Mouse (Mus musculus) midbrain, embryonic 16.5 days (tissue): ENCODE measurements around the gene Ddah1. TPM values are rescaled to one million over a fixed set of nuclear protein-coding genes. Genes with fewer than 3 reads are reported as not detected.
A peak's percentile ranks its signal among the peaks of the same experiment; 100 is the strongest.

ENCODE experiments used
- ATAC-seq: fragments of 200-750 bp; cut with Nextera tagmentation; 2 replicates; pipeline ENCODE4 v1.8.0; 2017; ENCODE audit warnings: moderate TSS enrichment
- H3K27ac ChIP-seq: fragments of 300-500 bp; sonication (generic); 2 replicates; pipeline ENCODE4 v1.5.1; 2014; ENCODE audit warnings: mild to moderate bottlenecking, low read length, mixed read lengths
- H3K27me3 ChIP-seq: fragments of 300-500 bp; sonication (generic); 2 replicates; pipeline ENCODE4 v1.6.1; 2014; ENCODE audit warnings: low read depth, low read length, mixed read lengths; ENCODE audit not compliant: control insufficient read depth, insufficient read depth
- H3K36me3 ChIP-seq: fragments of 300-500 bp; sonication (generic); 2 replicates; pipeline ENCODE4 v1.6.1; 2014; ENCODE audit warnings: mild to moderate bottlenecking, low read length, moderate library complexity, mixed read lengths; ENCODE audit not compliant: control insufficient read depth, insufficient read depth
- H3K4me1 ChIP-seq: fragments of 300-500 bp; sonication (generic); 2 replicates; pipeline ENCODE4 v1.6.1; 2014; ENCODE audit warnings: mild to moderate bottlenecking, low read length, mixed read lengths; ENCODE audit not compliant: control insufficient read depth, insufficient read depth
- H3K4me2 ChIP-seq: fragments of 300-500 bp; sonication (generic); 2 replicates; pipeline ENCODE4 v1.6.1; 2014; ENCODE audit warnings: mild to moderate bottlenecking, low read length, mixed read lengths
- H3K4me3 ChIP-seq: fragments of 300-500 bp; sonication (generic); 2 replicates; pipeline ENCODE4 v1.5.1; 2014; ENCODE audit warnings: low read depth, mild to moderate bottlenecking, low read length, moderate library complexity, mixed read lengths
- H3K9ac ChIP-seq: fragments of 300-500 bp; sonication (generic); 2 replicates; pipeline ENCODE4 v1.6.1; 2014; ENCODE audit warnings: low read depth, low read length, mixed read lengths
- H3K9me3 ChIP-seq: fragments of 300-500 bp; sonication (generic); replicated peaks from 2 replicates; pipeline ENCODE4 v1.6.1; 2014; ENCODE audit warnings: mild to moderate bottlenecking, low read length, mixed read lengths; ENCODE audit not compliant: control insufficient read depth, poor library complexity, severe bottlenecking
- WGBS: fragments of 180-500 bp; shearing (Covaris S2); extraction: QIAGEN DNeasy Blood & Tissue Kit; methylation state at CpG from one replicate; pipeline ENCODE4 v1.1.7; 2014; 5-methylcytosine and 5-hydroxymethylcytosine counted together
- polyA plus RNA-seq: library from polyadenylated mRNA; unstranded; fragments of >200 nt; fragmentation: Nextera tagmentation; extraction: Ambion mirVana; gene quantifications from 2 replicates; pipeline ENCODE4 v1.2.1, GENCODE M21; 2015

Ddah1 gene
- polyA plus RNA-seq, 1 experiment from 2014 or later, result 166 TPM

DNA sequence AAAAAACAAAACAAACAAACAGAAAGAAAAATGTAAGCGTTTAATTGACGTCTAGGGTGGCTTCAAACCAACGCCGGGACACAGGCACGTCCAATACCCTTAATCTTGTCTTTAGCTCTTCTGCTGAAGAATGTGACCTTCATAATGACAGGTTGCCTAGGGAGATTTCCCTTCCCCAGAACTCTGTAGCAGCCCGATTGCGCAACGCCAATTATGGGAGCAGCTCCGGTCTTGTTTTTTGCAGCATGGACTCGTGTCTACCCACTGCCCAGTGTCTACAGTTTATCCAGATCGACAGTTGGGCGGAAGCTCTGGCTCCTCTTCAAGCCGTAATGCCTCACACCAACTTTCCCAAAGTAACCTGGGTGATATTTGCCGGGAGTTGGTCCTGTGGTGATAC lies 19.8 kb upstream of the Ddah1 start:
- ATAC-seq, result no peak
- WGBS, result 87% methylated on average over 14 of the region's 14 CpGs
- no peaks in the 10 kb centered on the region for H3K4me1 ChIP-seq
- H3K4me3 ChIP-seq, result no peak overlapping the region
- H3K27ac ChIP-seq, result no peak overlapping the region
- H3K36me3 ChIP-seq, result no peaks in the 10 kb centered on the region
- no peaks in the 10 kb centered on the region for H3K27me3 ChIP-seq
- no peaks in the 10 kb centered on the region for H3K9me3 ChIP-seq
- H3K4me2 ChIP-seq, result no peak overlapping the region
- no peak overlapping the region for H3K9ac ChIP-seq

- Histone ChIP-seq H3K27ac (no peak overlapping the region), H3K27me3 (no peaks in the 10 kb centered on the region), H3K4me2 (no peak overlapping the region), H3K4me3 (no peak overlapping the region), H3K9ac (no peak overlapping the region), H3K9me3 (no peaks in the 10 kb centered on the region), H3K36me3 (no peaks in the 10 kb centered on the region), H3K4me1 (no peaks in the 10 kb centered on the region)
- ATAC-seq, result no peak
- 61% methylated on average over 7 of the region's 7 CpGs for WGBS
Observed at GRCm38 (mm10) chr3:145739904-145740303, 18.6 kb upstream of the Ddah1 start.

- Histone ChIP-seq H3K9ac (no peak overlapping the region), H3K27ac (no peak overlapping the region), H3K4me2 (no peak overlapping the region), H3K27me3 (no peaks in the 10 kb centered on the region), H3K36me3 (no peaks in the 10 kb centered on the region), H3K4me1 (no peaks in the 10 kb centered on the region), H3K9me3 (no peaks in the 10 kb centered on the region), H3K4me3 (no peak overlapping the region)
- 53% methylated on average over 9 of the region's 9 CpGs for WGBS
- ATAC-seq, result peak; percentile 21; the same call in 1 of the 2 replicates
Observed at GRCm38 (mm10) chr3:145743050-145743449, 15.4 kb upstream of the Ddah1 start.

DNA sequence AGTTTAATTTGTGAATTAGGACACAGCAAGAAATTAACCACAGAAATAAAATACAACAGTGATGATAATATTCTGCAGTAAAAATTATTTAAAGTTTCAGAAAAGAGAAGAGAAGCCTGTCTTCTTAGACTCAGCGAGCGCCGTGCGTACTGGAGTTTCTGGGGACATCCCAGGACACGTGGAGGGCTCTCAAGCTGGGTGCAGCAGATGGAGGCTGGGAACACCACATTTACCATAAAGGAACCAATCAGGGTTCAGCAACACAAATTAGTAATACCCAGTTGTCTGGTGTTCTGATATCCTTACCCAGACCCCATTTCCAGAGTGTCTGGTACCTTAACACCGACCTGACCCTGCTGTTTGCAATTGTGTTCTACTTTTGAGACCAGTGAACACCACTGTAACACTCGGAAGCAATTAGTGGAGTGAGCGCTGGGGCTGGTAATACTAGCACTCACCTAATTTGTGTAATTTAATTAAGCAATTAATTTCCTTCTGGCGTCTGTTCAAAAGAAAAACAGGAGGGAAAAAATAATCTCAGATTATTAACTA lies 14.9 kb upstream of the Ddah1 start:
- Histone ChIP-seq H3K4me2 (no peak overlapping the region), H3K4me1 (no peaks in the 10 kb centered on the region), H3K9ac (no peak overlapping the region), H3K27me3 (no peaks in the 10 kb centered on the region), H3K4me3 (no peak overlapping the region), H3K9me3 (no peaks in the 10 kb centered on the region), H3K27ac (no peak overlapping the region), H3K36me3 (no peaks in the 10 kb centered on the region)
- whole genome bisulfite sequencing, result 77% methylated on average over 9 of the region's 9 CpGs
- ATAC-seq, result no peak

- H3K36me3 ChIP-seq, result no peaks in the 10 kb centered on the region
- WGBS, result 89% methylated on average over 1 of the region's 1 CpGs
- H3K9me3 ChIP-seq, result no peaks in the 10 kb centered on the region
- H3K9ac ChIP-seq, result no peak overlapping the region
- no peak overlapping the region for H3K4me2 ChIP-seq
- H3K27me3 ChIP-seq, result no peaks in the 10 kb centered on the region
- no peak overlapping the region for H3K4me3 ChIP-seq
- ATAC-seq, result no peak
- H3K27ac ChIP-seq, result no peak overlapping the region
- no peaks in the 10 kb centered on the region for H3K4me1 ChIP-seq
Observed at GRCm38 (mm10) chr3:145748626-145749025, 9.8 kb upstream of the Ddah1 start.

GRCm38 (mm10) chr3:145756457-145756856 lies 2.0 kb upstream of the Ddah1 start:
- 73% methylated on average over 8 of the region's 8 CpGs for WGBS
- no peak for ATAC-seq
- peaks cover 18% of the 10 kb centered on the region for H3K4me1 ChIP-seq

DNA sequence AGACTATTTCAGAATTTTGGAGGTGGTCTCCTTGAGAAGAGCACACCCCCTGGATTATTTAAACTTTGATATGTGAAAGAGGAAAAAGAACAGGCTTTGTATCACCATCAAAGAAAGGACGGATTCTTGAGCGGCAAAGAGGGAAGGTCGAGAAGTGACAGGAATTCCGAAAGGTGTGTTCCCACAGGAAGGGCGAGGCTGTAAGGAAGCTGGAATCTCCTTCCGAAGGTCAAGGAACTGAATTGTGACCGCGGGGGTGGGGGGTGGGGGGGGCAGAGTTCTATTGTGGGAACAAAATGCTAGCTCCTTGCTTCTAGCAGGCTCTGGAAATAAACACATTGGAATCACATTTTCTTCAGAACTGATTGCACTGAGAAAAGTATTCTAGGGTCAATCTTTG lies 1.3 kb upstream of the Ddah1 start:
- H3K4me3 ChIP-seq, result no peak overlapping the region
- 76% methylated on average over 8 of the region's 8 CpGs for WGBS
- no peak overlapping the region for H3K4me2 ChIP-seq
- H3K9me3 ChIP-seq, result no peaks in the 10 kb centered on the region
- H3K4me1 ChIP-seq, result peaks cover 22% of the 10 kb centered on the region
- no peaks in the 10 kb centered on the region for H3K27me3 ChIP-seq
- H3K9ac ChIP-seq, result no peak overlapping the region
- no peak for ATAC-seq
- no peaks in the 10 kb centered on the region for H3K36me3 ChIP-seq
- no peak overlapping the region for H3K27ac ChIP-seq

More at GRCm38 (mm10) chr3:145756457-145756856, 2.0 kb upstream of the Ddah1 start:
- Histone ChIP-seq H3K4me3 (no peak overlapping the region), H3K36me3 (no peaks in the 10 kb centered on the region), H3K9me3 (no peaks in the 10 kb centered on the region), H3K9ac (no peak overlapping the region), H3K27ac (no peak overlapping the region), H3K4me2 (no peak overlapping the region), H3K27me3 (no peaks in the 10 kb centered on the region)

GRCm38 (mm10) chr3:145757844-145758243 lies 631 bp upstream of the Ddah1 start:
- no peaks in the 10 kb centered on the region for H3K9me3 ChIP-seq
- no peak for ATAC-seq
- peak overlapping the region; percentile 95 for H3K4me2 ChIP-seq
- 49% methylated on average over 4 of the region's 4 CpGs for WGBS
- H3K36me3 ChIP-seq, result no peaks in the 10 kb centered on the region
- H3K27me3 ChIP-seq, result no peaks in the 10 kb centered on the region
- peak overlapping the region; percentile 96; the same call in 1 of the 2 replicates for H3K9ac ChIP-seq
- H3K4me1 ChIP-seq, result peaks cover 22% of the 10 kb centered on the region
- peak overlapping the region; percentile 89; the same call in 1 of the 2 replicates for H3K27ac ChIP-seq
- peak overlapping the region; percentile 91 for H3K4me3 ChIP-seq

DNA sequence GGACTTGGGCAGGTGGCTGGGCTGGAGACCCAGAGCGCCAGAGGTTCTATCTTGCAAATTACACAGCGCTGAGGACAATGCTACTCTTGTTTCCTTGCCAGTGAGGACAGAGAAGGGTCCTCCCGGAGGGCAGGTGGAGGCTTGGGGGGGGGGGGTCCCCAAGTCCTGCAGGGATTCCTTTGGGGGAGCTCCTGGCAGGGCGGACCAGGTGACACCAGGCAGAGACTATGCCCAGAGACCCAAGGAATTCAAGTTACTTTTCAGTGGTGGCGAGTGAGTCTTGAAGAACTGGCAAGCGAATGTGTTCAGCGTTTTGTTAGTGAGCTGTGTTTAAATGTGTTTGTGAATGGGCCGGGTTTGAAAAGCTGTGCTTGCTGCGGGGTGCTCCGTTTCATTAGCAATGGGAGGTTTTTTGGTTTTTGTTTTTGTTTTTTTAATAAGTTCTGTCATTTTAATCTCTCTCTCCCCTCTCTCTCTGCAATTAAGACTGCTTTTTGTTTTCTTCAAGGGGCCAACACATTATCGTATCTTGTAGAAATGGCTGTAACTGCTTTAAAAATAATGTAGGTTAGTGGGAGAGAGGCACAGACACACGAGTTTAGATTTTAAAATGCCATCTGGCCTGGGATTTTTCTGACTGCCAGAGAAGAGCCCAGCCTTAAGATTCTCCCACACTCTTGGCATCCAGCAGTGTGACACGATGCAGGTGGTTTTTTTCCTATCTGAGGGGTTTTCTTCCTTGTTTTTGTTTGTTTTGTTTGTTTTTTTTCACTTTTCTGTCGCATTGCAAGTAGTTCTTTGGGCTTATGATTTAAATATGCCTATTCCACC lies 1.1 kb downstream of the Ddah1 start:
- Histone ChIP-seq H3K27me3 (no peaks in the 10 kb centered on the region), H3K9ac (peak overlapping the region; percentile 96), H3K36me3 (no peaks in the 10 kb centered on the region), H3K9me3 (no peaks in the 10 kb centered on the region), H3K27ac (peak overlapping the region; percentile 89), H3K4me2 (peak overlapping the region; percentile 95), H3K4me1 (peaks cover 22% of the 10 kb centered on the region), H3K4me3 (peak overlapping the region; percentile 91)
- ATAC-seq, result no peak; the same call in 1 of the 2 replicates
- 6% methylated on average over 14 of the region's 14 CpGs for WGBS
